Mouse (Mus musculus): ENCODE measurements around the gene Carf.
"Not testable (repeated sequence)": the region's sequence is repeated elsewhere in the genome, so short reads cannot be mapped to it uniquely, and the experiment has no call there.

Carf gene

DNA sequence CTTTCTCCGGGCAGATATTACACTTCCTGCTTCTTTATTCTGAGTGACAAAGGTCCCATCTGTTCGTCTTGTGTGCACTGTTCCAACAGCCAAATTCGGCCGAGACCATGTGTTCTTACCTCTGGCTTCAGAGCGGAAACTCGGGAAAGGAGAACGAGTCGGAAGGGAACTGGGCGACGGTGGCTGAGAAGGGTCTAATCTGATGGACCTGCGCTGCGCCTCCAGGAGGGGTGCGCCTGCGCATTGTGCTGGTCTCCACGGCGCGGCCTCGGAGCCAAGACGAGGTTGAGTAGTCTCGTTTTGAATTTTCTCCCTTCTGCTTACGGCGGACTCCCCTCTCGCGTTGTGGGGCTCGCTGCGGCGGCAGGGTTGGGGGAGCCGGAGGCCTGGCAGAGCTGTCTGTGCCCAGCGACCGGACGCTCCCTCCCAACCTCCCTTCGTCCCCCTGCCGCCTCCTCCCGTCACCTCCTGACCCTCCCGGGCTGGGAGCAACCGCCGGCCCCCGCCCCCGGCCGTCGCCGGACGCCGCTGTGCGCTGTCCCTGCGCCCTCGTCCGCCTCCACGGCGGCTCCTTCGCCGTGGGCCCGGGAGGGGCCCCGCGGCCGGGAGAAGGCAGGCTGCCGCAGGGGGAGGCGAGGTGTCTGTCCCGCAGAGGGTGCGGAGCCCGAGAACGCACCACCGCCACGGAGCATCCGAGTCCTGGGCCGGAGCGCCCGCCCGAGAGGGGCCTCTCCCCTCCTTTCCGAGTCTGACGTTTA is at the start of gene Carf, which contains the start of gene Wdr12:
Gene Carf (plus strand): TSS at position 224 of the 758 bp plus-strand sequence.
Gene Wdr12 (minus strand): TSS at position 622 of the 758 bp plus-strand sequence.
- DNase-seq (ENCODE audit: low read depth): peak; percentile 95

DNA sequence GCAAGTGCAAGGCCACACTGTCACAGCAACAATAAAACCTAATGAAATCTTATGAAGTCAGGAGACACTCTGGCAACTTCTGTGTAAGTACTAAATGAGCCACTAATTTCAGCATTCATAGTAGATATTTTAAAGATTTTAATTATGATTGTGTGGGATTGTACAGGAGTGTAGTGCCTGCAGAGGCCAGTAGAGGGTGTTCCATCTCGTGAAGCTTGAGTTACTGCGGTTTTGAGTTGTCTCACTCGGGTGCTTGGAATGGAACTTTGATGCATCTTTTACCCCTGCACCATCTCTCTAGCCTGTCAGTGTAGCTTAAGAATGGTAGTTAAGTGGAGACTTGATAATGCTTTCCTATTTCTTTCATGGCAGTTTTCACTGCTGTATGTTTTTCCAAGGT is 43.4 kb upstream of the Carf start:
- DNase-seq (ENCODE audit: low read depth): no peak

DNA sequence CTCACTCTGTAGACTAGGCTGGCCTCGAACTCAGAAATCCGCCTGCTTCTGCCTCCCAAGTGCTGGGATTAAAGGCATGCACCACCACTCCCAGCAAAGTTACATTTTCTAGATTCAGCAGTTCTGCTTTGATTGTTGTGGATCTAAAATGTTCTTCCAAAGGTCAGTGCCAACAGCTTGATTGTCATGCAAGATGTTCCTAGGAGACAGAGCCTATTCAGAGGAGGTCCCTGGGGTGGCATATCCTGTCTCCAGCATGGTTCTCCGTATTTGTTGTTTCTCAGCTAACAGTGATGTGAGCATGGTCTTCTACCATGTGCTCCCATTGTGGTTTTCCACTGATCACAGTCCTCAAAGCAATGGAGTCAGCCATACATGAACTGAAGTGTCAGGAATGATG is 41.7 kb upstream of the Carf start:
- no peak for DNase-seq (ENCODE audit: low read depth)

DNA sequence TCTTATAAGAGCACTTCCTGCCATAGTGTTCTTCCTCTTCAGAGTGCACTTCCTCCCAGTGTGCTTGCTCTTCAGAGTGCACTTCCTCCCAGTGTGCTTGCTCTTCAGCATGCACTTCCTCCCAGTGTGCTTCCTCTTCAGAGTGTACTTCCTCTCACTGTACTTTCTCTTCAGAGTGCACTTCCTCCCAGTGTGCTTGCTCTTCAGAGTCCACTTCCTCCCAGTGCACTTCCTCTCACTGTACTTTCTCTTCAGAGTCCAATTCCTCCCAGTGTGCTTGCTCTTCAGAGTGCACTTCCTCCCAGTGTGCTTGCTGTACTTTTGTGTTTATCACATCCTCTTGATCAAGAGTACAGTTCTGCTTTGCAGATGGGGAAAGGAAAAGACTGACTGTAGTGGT is 27.3 kb upstream of the Carf start:
- DNase-seq (ENCODE audit: low read depth): not testable (repeated sequence)

DNA sequence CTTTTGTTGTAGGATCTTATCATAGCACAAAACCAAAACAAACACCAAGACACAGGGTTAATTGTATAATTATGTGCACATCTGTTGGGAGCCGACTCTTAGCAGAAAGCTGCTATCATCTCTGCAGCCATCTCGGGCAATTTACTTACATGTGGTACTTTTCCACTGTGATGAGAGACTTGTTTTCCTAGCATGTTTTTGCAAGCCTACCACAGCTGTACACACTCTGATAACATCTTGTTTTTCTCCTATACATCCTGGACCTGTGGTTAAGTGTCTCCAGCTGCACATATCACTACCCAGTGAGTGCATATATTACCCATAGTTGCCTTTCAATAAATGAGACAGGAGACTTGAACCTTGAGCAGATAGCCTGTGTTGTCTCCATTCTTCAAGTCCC is 23.1 kb upstream of the Carf start:
- DNase-seq (ENCODE audit: low read depth): no peak

DNA sequence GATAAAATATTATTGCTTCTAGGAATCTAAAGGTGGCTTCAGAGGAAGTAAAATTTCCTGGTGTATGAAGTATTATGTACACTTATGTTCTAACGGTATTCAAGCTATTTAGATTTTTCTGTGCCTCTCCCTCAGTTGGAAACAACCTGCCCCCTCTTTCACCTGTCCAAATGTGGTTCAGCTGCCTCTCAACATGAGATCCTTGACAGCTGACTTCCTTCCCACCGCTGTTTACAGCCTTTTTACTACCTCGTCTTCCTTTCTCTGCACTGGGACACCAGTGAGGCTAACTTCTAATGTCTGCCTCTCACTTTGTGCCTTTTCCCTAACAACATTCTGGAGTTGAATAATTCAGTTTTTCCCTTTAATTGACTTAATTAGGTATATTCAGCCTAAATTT is 22.5 kb upstream of the Carf start:
- DNase-seq (ENCODE audit: low read depth): no peak

DNA sequence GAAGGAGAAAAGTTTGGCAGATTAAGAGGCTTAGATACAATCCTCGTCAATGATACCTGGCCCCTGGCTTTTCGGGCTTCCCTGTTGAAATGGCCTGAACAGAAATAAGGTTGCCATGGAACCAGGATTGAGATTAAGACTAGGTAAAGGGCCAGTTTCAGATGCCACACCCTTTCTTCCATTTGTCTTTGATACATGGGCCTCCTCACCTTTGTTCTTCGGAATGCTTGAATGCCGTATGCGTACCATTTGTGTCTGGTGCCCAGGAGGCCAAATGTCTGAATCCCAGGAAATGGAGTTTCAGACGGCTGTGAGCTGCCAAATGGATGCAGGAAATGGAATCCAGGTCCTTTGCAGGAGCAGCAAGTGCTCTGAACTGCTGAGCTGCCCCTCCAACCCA is 21.6 kb upstream of the Carf start:
- no peak for DNase-seq (ENCODE audit: low read depth)

DNA sequence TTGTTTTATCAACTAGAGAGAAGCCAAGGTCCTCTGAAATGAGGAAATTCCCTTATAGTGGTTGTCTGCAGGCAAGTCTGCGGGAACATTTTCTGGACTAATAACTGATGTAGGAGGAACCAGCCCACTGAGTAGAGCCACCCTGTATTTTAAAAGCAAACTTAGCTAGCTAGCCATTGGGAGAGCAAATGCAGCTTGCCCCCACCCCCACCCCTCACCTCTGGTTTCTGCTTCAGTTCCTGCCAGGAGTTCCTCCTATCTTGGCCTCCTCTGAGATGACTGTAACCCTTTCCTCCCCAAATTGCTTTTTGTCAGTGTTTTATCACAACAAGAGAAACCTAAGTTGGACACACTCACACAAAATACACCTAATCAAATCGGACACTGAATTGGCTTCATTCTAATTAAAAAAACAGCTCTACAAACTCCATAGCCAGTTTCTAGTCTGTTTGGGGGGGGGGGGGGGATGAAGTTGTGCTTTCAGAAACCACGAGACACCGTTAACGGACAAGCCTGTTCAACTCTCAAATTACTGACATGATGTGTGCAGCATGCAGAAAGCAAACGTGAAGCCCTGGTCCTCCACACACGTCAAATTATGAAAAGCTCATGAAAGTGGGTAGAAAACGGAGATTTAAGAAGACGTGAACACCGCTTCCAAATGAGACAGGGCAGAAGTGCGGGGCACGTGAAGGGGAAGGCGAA is 1.3 kb upstream of the Carf start:
- DNase-seq (ENCODE audit: low read depth): no peak

DNA sequence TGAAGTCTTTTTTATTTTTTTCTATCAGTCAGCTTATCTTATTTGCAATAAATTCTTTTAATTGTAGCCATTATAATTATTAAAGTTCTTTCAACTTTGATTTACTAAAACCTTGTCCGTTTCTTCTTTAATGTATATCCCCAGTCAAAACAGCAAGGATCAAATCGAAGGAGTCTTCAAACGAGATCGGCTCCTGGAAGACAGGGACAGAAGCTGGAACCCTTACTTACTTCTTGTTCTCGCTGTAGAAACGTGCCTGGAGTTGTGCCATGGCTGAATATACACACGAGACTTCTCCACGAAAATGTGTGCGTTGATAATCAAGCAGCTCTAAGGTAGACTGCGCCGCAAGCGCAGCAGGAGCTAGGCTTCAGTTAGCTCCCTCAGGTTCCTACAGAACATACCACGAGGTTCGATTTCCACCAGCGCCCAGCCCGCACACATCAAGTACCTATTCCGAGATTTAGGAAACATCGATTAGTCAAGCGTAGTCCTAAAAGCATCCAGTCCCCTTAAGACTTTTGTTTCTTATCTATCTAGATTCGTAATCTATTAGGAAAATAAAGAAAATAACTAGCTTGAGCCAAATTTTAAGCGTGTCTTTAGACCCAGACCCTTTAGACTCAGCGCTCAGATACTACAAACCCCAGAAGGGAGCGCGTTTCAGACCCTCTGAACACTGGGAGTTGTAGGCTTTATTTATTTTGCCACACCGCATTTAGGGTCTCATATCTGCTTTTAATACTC is 597 bp upstream of the Carf start:
- no peak for DNase-seq (ENCODE audit: low read depth)

DNA sequence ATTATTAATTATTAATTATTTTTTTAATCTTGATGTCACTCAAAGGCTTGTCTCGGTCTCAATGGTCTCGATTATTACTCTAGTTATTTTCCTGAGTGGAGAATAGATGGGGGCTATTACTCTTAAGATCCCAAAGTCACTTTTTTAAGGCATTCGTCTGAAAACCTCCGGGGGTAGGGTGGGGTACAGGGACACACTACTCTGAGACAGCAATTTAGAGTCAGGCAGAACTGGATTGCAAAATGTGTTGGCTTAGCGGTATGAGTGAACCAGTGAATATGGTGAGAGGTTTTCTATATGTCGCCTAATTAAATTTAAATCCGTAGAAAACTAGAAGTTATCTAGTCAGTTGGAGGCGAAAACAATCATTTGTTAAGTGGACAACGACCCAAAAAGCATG is 792 bp downstream of the Carf start:
- no peak for DNase-seq (ENCODE audit: low read depth)

DNA sequence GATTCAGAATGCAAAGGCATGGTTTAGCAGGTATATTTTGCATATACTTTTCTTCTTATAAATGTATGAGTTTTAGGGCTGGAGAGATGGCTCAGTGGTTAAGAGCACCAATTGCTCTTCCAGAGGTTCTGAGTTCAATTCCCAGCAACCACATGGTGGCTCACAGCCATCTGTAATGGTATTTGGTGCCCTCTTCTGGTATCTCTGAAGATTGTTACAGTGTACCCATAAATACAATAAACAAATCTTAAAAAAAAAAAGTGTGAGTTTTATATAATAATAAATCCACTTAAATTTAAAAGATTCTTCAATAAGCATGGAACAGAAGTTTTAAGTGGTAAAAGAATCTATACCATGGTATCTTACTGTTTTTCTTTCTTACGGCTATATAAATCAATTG is 6.5 kb downstream of the Carf start:
- no peak for DNase-seq (ENCODE audit: low read depth)

DNA sequence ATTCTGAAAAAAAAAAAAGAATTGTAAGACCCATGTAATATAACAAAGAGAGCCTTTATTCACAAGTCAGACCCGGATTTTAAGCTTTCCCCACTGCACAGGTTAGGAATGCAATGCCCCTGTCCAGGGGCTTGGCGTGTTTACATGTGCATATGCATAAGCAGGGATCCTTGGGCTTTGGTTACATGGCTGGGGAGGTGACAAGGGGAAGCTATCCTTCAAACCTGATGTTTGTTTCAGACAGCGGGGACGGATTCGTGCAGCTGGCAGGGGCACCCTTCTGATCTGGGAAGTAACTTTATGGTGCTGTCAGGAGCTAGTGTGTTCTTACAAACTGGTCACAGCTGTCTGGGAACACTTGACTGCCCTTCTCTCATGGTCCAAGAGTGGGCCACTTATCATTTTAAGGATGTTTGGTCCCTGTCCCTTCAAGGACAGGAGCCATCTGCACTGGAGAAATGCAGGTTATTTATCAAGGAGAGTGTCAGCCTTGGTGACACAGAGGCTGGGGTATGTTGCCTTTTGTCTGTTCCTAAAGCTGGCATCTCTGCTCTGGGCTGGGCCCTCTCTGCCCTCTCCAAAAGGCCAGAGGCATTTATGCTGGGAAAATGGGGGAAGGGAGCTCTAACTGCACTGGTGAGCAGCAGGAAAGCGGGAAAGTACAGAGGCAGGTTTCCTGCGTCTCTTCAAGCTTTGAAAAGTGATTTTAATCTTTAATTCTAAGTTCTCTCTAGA is 19.8 kb downstream of the Carf start:
- DNase-seq (ENCODE audit: low read depth): no peak

DNA sequence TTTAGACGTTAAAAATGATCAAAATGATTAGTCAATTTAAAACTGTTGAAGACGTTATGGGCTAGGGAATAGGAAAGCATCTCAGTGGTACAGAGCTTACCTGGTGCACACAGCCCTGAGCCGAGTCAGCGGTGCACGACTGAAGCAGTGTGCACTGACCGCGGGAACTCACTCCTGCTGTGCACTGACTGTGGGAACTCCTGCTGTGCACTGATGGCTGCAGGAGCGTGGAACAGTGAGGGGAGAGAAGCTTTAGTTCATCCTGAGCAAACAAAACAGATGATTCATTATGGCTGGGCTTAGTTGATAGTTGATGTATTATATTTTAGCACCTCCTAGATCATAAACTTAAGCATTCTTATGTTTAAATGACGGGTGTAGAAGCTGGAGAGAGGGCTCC is 39.3 kb downstream of the Carf start:
- no peak for DNase-seq (ENCODE audit: low read depth)

DNA sequence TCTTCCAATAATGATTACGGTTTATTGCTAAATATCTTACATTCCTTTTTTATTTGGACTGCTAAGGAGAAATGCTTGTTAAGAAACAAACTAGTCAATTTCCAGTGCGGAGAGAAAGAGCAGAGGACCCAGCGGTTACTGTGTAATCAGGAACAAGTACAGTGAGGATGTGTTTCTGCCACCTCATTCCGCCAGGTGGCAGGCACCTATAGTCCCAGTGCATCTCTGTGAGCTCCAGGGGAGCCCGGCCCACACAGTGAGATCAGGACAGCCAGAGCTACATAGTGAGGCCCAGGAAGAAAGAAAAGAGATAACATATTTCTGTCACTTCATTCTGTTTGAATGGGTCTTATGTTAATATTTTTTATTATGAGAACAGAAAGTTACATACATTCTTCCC is 54.7 kb downstream of the Carf start:
- no peak for DNase-seq (ENCODE audit: low read depth)

DNA sequence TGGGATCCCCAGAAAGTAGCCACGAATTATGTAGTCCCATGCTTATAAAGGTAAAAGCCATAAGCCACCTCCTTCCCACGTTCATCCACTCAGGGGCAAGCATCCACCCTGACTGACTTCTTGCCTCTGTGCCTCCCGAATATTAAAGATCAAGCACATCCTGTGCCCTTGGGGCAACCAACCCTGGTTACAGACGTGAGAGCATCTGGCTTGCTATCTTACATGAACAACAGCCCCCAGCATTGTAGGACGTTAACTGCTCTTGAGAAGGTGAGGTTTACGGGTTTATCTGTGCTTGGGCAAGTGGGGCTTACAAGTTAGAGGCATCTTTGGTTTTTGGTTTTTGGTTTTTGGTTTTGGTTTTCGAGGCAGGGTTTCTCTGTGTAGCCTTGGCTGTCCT is 58.6 kb downstream of the Carf start:
- no peak for DNase-seq (ENCODE audit: low read depth)

DNA sequence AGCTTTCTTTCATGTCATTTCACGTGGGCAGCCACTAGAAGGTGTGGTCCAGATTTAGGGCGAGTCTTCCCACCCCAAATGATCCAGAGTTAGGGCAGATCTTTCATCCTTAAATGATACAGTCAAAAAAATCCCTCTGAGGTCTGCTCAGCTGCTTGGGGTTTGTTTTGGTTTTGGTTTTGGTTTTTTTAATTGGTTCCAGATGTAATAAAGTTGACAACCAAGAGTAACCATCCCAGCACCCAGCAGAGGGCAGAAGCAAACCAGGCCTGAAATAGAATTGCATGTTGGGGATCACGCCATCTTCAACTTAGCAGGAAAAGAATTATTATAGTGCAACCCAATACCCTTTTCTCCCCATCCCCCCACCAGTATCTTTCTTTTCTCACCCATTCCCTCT is 60.4 kb downstream of the Carf start:
- peak; percentile 81 for DNase-seq (ENCODE audit: low read depth)

DNA sequence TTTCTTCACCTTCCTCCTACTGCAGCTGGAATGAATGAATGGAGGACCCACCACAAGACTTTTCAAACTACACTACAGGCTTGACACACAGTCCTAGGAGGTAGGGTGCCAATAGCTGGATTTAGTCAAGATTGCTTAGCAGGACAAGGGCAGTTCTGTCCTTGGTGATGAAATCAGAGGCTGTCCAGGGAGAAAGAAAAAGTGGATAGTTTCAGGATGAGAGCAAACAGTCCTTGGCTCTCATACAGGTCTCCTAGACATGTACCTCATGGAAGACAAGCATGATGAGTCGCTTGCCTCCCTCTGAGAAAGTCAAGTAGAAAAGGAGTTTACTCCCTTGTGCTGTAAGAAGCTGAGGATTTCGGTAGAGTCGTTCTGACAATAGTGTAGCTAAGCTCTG is 65.6 kb downstream of the Carf start:
- no peak for DNase-seq (ENCODE audit: low read depth)

DNA sequence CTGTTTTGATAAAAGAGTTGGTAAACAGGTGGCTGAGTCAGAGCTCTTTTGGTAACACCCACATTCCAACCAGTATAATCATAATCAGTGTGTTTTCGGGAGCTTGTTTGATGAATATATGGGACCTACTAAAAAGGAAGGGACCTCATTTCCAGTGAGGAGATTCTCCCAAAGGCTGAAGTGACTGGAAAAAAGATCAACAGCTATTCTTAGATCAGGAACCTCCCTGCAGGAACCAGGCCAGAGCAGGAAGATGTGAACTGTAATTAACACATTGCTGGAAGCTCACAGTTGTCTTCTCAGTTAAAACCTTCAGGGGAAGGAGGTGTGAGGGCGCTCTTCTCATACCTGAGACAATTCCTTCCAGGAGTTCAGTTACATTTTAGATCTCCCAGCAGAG is 71.6 kb downstream of the Carf start:
- DNase-seq (ENCODE audit: low read depth): no peak

DNA sequence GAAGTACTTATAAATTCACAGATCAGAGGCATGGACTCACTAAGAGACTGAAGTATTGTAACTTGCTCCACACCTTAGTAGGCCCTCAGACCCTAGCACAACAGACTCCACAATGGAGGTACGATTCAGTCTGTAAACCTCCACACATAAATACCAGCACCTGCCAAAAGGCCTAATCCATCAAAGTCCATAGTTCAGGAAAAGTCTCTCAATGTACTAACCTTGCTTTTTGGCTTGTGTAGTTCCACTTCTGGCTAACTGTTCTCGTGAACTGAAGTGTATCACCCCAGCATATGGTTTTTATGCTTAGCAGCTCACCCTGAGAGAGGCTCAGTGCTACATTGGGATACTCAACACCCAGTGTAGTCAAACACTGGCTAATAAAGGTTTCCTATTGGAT is 72.2 kb downstream of the Carf start:
- no peak for DNase-seq (ENCODE audit: low read depth)

DNA sequence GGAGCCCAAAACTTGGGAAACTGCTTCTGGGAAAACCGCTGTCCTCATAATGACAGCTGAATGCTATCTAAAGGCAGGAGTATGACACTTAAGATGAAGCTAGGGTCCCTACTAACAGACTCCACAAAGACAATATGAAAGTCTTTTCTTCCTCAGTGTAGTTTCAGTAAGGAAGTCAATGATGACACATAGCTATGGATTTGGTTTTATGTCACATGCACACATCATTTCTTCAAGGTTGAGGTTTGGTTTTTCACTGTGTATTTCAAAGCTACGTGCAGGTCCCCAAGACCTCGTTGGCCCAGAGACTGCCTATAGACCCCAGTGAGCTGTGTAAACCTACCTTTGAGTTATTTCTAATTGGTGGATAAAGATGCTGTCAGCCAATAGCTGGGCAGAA is 75.1 kb downstream of the Carf start:
- DNase-seq (ENCODE audit: low read depth): no peak

DNA sequence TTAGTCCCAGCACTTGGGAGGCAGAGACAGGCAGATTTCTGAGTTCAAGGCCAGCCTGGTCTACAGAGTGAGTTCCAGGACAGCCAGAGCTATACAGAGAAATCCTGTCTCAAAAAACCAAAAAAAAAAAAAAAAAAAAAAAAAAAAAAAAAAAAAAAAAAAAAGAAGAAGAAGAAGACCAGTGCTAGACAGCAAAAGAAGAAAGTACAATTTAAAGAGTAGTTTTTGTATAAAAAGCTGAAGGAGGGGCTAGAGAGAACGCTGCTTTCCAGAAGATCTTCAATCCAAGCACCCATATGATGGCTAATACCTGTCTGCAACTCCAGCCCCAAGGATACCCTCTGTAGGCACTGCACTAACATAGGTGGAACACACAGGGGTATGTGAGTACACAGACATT is 79.8 kb downstream of the Carf start:
- DNase-seq (ENCODE audit: low read depth): not testable (repeated sequence)

DNA sequence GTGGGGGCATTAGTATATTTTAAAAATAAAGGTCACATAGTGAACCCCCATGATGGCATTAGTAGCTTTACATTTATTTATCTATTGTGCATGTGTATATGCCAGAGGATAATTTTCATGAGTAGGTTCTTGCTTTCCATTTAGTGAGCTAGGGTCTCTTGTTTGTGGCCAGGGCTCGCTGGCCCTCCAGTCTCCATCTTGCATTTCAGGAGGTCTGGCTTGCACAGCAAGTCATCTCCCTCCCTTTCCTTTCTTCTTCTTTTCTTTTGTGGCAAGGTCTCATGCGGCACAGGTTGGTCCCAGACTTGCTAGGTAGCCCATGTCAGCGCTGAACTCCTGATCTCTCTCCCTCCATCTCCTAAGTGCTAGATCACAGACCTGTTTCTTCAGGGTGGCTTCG is 81.3 kb downstream of the Carf start:
- DNase-seq (ENCODE audit: low read depth): no peak
